Mouse (Mus musculus) B cell, adult 2 months (primary cell): ENCODE data around the gene Col6a4.
A peak's percentile ranks its signal among the peaks of the same experiment; 100 is the strongest.

Experiments used
- DNase-seq, 2 experiments: peaks; one replicate each; pipeline ENCODE4 v3.0.0; 2022

Gene Col6a4

GRCm38 (mm10) chr9:106071651-106072050 lies 24.9 kb downstream of the Col6a4 start:
- no peak for DNase-seq

- DNase-seq: no peak
Measured at GRCm38 (mm10) chr9:106053446-106053845, 43.1 kb downstream of the Col6a4 start.

GRCm38 (mm10) chr9:106043921-106044503 lies 52.6 kb downstream of the Col6a4 start:
- DNase-seq: no peak

GRCm38 (mm10) chr9:106039915-106040659 lies 56.5 kb downstream of the Col6a4 start:
- no peak for DNase-seq

DNA sequence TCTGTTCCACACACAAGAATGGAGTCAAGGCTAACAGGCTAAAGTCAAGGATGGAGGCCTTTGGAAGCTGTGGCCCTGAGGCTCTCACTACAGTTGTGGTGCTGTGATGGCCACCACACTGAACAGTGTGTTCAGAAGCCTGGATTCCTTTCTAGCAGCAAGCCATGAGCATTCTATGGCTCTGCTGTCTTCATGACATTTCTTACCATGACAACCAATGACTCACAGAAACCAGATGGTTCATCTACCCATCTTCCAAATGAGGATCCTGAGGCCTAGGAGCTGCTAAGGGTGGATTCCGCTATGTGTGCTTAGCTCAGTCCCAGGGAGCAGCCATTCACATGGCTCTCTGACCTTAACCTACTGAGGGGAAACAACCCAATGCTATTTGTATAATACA lies 57.3 kb downstream of the Col6a4 start:
- no peak for DNase-seq

DNA sequence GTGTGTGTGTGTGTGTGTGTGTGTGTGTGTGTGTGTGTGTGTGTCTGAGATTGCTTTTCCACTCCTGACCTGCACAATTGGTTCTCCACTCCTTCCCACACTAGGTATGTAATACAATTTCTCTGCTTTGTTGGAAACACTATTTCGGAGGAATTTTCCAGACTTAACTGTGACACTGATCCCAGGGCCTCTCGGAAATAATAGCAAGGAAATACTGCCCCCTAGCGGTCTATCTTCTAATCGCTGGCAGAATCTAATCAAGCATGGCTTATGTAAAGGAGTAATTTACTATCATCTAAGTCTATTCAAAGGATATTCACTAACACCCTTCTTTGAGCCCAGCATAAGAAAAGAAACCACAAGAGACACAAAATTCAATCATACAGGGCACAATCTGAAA lies 57.7 kb downstream of the Col6a4 start:
- DNase-seq: peak; percentile 43 to 49

- DNase-seq: no peak
Measured at GRCm38 (mm10) chr9:106015666-106016065, 80.9 kb downstream of the Col6a4 start.

DNA sequence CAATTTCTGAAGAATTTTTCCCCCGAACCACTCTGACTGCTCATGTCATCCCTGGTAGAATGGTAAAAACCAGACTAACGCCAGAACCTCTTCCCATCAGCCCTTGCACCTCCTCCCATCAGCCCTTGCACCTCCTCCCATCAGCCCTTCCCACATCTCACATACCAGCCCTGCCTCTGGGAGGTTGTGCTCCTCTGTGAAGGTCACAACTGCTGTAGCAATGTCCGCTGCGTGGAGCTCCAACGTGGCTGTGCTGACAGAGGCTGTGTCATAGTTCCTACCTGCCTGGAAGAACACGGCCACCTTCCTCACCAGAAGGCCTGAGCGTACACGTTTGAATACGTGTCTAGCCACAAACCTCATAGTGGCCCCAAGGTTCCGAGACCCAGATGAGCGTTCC lies 83.4 kb downstream of the Col6a4 start:
- no peak for DNase-seq

- DNase-seq: no peak
Measured at GRCm38 (mm10) chr9:105997955-105998354, 98.6 kb downstream of the Col6a4 start.

GRCm38 (mm10) chr9:105992425-105992824 lies 104.2 kb downstream of the Col6a4 start:
- DNase-seq: no peak

- no peak for DNase-seq
Measured at GRCm38 (mm10) chr9:105990099-105990498, 106.5 kb downstream of the Col6a4 start.

- DNase-seq: no peak
Measured at GRCm38 (mm10) chr9:105989468-105989867, 107.1 kb downstream of the Col6a4 start.

GRCm38 (mm10) chr9:105988096-105988495 lies 108.5 kb downstream of the Col6a4 start:
- DNase-seq: no peak

GRCm38 (mm10) chr9:105984931-105985519 lies 111.6 kb downstream of the Col6a4 start:
- DNase-seq: no peak

GRCm38 (mm10) chr9:105978479-105978878 lies 118.1 kb downstream of the Col6a4 start:
- no peak for DNase-seq

DNA sequence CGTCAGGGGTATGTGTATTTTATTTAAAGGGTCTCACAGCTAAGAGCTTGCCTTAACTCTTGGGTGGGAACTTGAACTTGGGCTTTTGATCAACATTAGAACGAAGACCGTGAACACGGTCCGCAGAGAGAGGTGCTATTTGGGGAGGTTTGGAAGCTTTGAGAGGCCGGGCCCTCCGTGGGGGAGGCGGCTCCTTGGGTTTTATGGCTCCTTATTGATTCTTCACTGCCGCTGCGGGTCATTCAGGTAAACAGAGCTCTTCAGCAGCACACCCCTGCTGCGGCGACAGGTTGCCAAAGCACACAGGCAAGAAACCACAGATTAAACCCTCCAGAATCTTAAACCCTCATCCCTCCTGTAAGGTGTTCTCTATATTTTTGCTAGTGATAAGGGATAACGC lies 119.7 kb downstream of the Col6a4 start:
- no peak for DNase-seq

DNA sequence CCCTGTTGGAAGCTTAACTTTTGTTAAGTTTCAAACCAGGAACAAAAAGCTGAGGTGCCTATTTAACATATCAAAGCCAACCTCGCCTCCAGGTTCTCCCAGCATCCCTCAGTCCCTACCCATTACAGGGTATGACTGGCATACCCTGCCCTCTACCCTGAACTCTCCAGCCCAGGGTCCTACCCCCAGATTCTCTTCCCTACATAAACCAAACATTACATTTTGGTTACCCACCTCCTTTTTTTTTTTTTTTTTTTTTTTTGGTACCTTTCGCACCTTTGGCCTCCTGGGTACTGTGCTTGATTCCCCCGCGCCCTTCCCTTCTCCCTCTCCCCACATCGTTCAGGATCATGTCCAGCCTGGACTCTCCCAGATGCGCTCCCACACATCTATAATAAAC lies 120.3 kb downstream of the Col6a4 start:
- no peak for DNase-seq

DNA sequence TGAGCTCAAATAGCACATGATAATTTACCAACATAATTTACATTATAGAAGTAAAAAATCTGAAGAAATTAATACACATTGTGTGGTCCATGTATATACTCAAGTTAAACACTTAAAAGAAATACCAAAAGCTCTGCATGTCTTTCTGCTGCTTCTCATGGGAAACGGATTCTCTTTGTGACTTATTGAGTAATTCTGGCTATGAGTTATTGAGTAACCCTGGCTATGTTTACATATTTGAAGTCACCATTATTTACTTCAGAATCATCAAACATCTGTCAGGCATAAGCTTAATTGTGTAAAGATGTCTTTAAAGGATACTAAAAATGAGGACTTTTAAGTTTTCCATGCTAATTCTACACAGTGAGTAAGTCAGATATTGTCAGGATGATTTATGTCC lies 122.8 kb downstream of the Col6a4 start:
- no peak for DNase-seq

GRCm38 (mm10) chr9:105972031-105972430 lies 124.6 kb downstream of the Col6a4 start:
- DNase-seq: no peak

DNA sequence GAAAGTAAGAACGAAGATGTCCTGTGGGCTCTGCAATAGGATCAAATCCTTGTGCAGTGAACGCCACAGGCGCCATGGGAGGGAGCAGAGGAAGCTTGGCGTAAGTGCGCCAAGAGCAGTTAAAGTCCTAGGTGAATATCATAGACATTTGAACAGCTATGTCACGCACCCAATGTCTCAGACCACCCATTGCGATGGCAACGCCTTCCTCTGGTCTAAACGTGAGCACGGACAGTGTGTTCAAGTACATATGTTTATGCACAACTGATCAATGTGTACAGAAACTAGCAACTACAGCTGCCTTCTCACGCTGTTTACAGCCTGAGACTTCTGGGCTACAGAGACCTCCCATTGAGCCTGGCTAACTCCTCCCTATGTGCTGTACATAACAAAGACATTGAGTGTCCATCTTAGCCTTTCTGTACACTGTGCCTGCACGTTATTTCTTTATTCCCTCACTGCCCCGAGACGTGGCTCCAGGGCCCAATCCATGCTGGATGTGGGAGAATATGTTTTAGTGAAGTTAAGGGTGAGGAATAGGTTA lies 125.2 kb downstream of the Col6a4 start:
- no peak for DNase-seq

DNA sequence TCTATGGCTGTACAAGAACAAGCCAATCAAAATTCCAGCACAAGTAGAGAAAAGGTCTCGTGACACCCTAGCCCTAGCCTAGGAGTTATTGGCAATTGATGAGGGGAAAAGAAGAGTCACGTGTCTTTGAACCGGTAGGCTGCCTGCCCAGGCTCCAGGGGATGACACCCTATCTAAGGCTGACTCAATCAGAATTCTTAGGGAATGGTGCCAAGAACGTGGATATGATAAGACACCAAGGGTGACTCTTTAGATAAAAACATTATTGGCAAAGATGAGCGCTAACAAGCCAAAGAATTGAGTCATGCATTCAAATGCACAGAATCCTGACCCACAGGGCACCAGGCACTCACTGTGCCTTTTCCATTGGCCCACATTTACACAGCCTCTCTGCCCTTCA lies 125.7 kb downstream of the Col6a4 start:
- no peak for DNase-seq

DNA sequence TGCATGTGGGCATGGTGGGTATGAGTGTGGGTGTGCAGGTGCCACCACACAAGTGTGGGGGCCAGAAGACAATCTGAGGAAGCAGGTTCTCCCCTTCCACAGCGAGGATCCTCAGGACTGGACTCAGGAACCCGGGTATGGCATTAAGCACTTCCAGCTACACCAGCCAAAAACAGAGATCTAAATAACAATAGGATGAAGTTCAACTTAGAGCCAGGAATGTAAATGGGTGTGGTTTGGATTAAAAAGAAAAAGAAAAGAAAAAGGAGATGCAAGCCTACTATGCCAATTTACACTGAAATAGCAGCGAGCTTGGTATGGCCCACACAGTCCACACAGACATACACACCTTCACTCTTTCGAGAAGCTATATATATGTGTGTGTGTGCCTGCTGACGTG lies 128.6 kb downstream of the Col6a4 start:
- DNase-seq: no peak

DNA sequence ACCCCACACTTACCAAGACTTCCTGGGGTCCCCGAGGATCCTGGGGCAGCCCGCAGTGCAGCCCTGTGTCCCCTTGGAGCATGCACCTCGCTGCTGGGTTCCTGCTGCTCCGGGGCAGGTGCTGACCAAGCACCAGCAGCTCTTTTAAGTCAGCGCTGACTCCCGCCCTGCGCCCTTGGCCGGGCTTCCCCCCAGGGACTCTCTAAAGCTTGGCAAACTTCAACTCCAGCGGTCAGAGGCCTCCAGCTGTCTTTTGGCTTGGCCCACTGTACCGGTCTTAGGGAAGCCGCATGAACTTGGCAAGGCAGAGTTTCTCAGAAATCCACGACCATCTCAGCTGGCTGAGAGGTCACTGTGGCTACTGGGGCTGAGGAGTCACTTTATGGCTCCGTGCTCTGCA lies 136.1 kb downstream of the Col6a4 start, which contains the start of gene Col6a5:
Gene Col6a5, minus strand, starts transcription at position 111 of the 400 bp plus-strand sequence.
- DNase-seq: no peak

- DNase-seq: no peak
Measured at GRCm38 (mm10) chr9:105959116-105959515, 137.5 kb downstream of the Col6a4 start.
